Comparison of ENCODE assay signal across 23 mouse cellular contexts in the genomic region with DNA sequence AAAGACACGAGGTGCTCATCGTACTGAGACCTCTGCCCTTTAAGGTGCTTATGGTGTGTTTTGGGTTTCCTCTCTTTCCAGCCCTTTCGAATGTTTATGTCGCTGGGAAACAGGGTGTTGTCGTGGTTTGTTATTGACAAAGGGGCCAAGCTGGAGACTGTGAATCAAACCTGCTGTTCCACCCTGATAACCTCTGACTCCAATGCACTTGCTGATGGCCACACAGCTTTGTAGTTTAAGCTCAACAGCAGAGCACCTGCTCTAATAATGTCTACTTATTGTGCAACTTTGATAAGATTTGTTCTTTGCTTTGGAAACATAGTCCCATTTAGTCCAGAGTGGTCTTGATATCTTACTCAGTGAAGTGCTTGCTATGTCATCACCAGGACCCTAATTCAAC.
DNase-seq lines count a peak whose midpoint lies in the region; ATAC-seq and TF ChIP-seq lines count a peak whose summit lies in the region.
"Had no signal": no experiment of that assay in that cellular context is flagged by ENCODE, and none has a peak within 500 bp of the region (broad histone marks: within the 10 kb centered on the region; RNA-seq: fewer than 3 reads in every experiment).

No protein-coding gene starts in this region.

- TF ChIP-seq CTCF in liver, postnatal 0 days (IDR thresholded peaks at IDR 0.05; ENCODE audit: low read depth), result no peak
- TF ChIP-seq CTCF in stomach, postnatal 0 days (IDR thresholded peaks at IDR 0.05; ENCODE audit: low read depth), result no peak
- no peak for TF ChIP-seq CTCF in kidney, adult 2 months (conservative IDR thresholded peaks at IDR 0.05; ENCODE audit: insufficient read depth, insufficient read length, low read depth, low read length)

- no peak for TF ChIP-seq EP300 in liver, postnatal 0 days (IDR thresholded peaks at IDR 0.05; ENCODE audit: low read depth)
- no peak for TF ChIP-seq EP300 in stomach, postnatal 0 days (optimal IDR thresholded peaks at IDR 0.05)

- 24% methylated on average over 5 of the region's 5 CpGs for WGBS in liver, embryonic 13.5 days (ENCODE audit: insufficient replicate concordance)
- 30% methylated on average over 5 of the region's 5 CpGs for WGBS in liver, postnatal 0 days (ENCODE audit: insufficient replicate concordance)
- WGBS in stomach, postnatal 0 days, result 37% methylated on average over 5 of the region's 5 CpGs
- 83% methylated on average over 5 of the region's 5 CpGs for WGBS in kidney, adult 2 months

- H3K4me2 ChIP-seq in liver, embryonic 13.5 days, result no peak overlapping the region
- no peak overlapping the region for H3K4me2 ChIP-seq in liver, postnatal 0 days (ENCODE audit: low read depth, low read length)
- no peak overlapping the region for H3K4me2 ChIP-seq in stomach, postnatal 0 days (replicated peaks; ENCODE audit: low read depth)
- H3K4me2 ChIP-seq: heart, embryonic 13.5 days; hindbrain, embryonic 12.5 days; hindbrain, embryonic 15.5 days had no signal

- H3K9ac ChIP-seq in liver, embryonic 13.5 days, result no peak overlapping the region
- no peak overlapping the region for H3K9ac ChIP-seq in liver, postnatal 0 days (replicated peaks)
- no peak overlapping the region for H3K9ac ChIP-seq in stomach, postnatal 0 days (ENCODE audit: low read length)
- H3K9ac ChIP-seq: heart, embryonic 13.5 days; hindbrain, embryonic 12.5 days; hindbrain, embryonic 15.5 days had no signal

- no peak for TF ChIP-seq POLR2A in kidney, adult 2 months (IDR thresholded peaks at IDR 0.05; ENCODE audit: low read depth, low read length)

- no peaks in the 10 kb centered on the region for H3K36me3 ChIP-seq in liver, embryonic 13.5 days
- H3K36me3 ChIP-seq in liver, postnatal 0 days (replicated peaks; ENCODE audit: insufficient read depth, low read length), result no peaks in the 10 kb centered on the region
- H3K36me3 ChIP-seq in stomach, postnatal 0 days (ENCODE audit: control insufficient read depth, insufficient read depth, low read length), result no peaks in the 10 kb centered on the region
- H3K36me3 ChIP-seq in kidney, adult 2 months (ENCODE audit: control insufficient read depth, insufficient read depth, low read length), result no peaks in the 10 kb centered on the region
- H3K36me3 ChIP-seq: forebrain, embryonic 10.5 days; heart, embryonic 10.5 days; heart, embryonic 13.5 days; hindbrain, embryonic 12.5 days; hindbrain, embryonic 15.5 days had no signal

- peak; percentile 24 for DNase-seq in heart, adult 11 months
- no peak for DNase-seq in heart, postnatal 36 days
- no peak for DNase-seq in liver, embryonic 13.5 days
- DNase-seq in liver, postnatal 0 days, result no peak
- no peak for DNase-seq in stomach, postnatal 0 days (ENCODE audit: low spot score)
- DNase-seq in neural tube, embryonic 10.5 days (ENCODE audit: extremely low spot score, low spot score), result no peak
- DNase-seq in kidney, adult 2 months, result no peak
- DNase-seq: adrenal gland, adult 8-10 months; adrenal gland, postnatal 25 days; cerebellum, adult 11-12 months; cerebellum, adult 8-10 months; cerebellum, postnatal 10 days; cerebellum, postnatal 36 days; gastrocnemius, postnatal 25 days; heart, adult 2 months; heart, postnatal 14 days had no signal

- H3K27ac ChIP-seq in liver, embryonic 13.5 days, result no peak overlapping the region
- H3K27ac ChIP-seq in liver, postnatal 0 days (ENCODE audit: low read depth), result no peak overlapping the region
- H3K27ac ChIP-seq in stomach, postnatal 0 days (replicated peaks), result no peak overlapping the region
- H3K27ac ChIP-seq in kidney, adult 2 months (ENCODE audit: insufficient read depth, low read depth, low read length), result no peak overlapping the region
- H3K27ac ChIP-seq: forebrain, embryonic 10.5 days; heart, adult 2 months; heart, embryonic 10.5 days; heart, embryonic 13.5 days; hindbrain, embryonic 12.5 days; hindbrain, embryonic 15.5 days had no signal

- peak; percentile 34; the same call in 1 of the 2 replicates for ATAC-seq in liver, embryonic 13.5 days (ENCODE audit: low read depth)
- no peak for ATAC-seq in liver, postnatal 0 days
- peak; percentile 74 for ATAC-seq in stomach, postnatal 0 days (ENCODE audit: low FRiP score, low TSS enrichment)
- ATAC-seq: activated CD4-positive, CD25-positive, alpha-beta regulatory T cell, adult 4 months; forebrain, embryonic 14.5 days had no signal

- H3K4me3 ChIP-seq in liver, embryonic 13.5 days (replicated peaks), result no peak overlapping the region
- no peak overlapping the region for H3K4me3 ChIP-seq in liver, postnatal 0 days (ENCODE audit: low read depth, low read length)
- no peak overlapping the region for H3K4me3 ChIP-seq in stomach, postnatal 0 days (ENCODE audit: low read depth, low read length)
- no peak overlapping the region for H3K4me3 ChIP-seq in kidney, adult 2 months (ENCODE audit: insufficient read depth, low read depth, low read length)
- H3K4me3 ChIP-seq: forebrain, embryonic 10.5 days; heart, adult 2 months; heart, embryonic 10.5 days; heart, embryonic 13.5 days; hindbrain, embryonic 12.5 days; hindbrain, embryonic 15.5 days had no signal

- peaks cover 5% of the 10 kb centered on the region; the same call in 1 of the 2 replicates for H3K4me1 ChIP-seq in liver, embryonic 13.5 days (replicated peaks)
- H3K4me1 ChIP-seq in liver, postnatal 0 days (ENCODE audit: insufficient read depth), result no peaks in the 10 kb centered on the region
- H3K4me1 ChIP-seq in stomach, postnatal 0 days (replicated peaks; ENCODE audit: control insufficient read depth, insufficient read depth), result no peaks in the 10 kb centered on the region
- H3K4me1 ChIP-seq in kidney, adult 2 months (ENCODE audit: control insufficient read depth, insufficient read depth, low read length), result no peaks in the 10 kb centered on the region; the same call in 1 of the 2 replicates
- H3K4me1 ChIP-seq: forebrain, embryonic 10.5 days; heart, embryonic 10.5 days; heart, embryonic 13.5 days; hindbrain, embryonic 12.5 days; hindbrain, embryonic 15.5 days had no signal

- intact Hi-C loops in heart, postnatal 36 days (cut with DNase I), result no loop called here

- no peaks in the 10 kb centered on the region for H3K9me3 ChIP-seq in liver, embryonic 13.5 days (replicated peaks)
- H3K9me3 ChIP-seq in liver, postnatal 0 days (ENCODE audit: low read length), result no peaks in the 10 kb centered on the region
- no peaks in the 10 kb centered on the region for H3K9me3 ChIP-seq in stomach, postnatal 0 days (ENCODE audit: control insufficient read depth, low read length)
- H3K9me3 ChIP-seq: forebrain, embryonic 10.5 days; heart, embryonic 10.5 days; heart, embryonic 13.5 days; hindbrain, embryonic 12.5 days; hindbrain, embryonic 15.5 days had no signal

- 0 out of 2 replicates have a peak, but pooled peaks cover 9% of the 10 kb centered on the region for H3K27me3 ChIP-seq in liver, embryonic 13.5 days
- no peaks in the 10 kb centered on the region for H3K27me3 ChIP-seq in liver, postnatal 0 days (ENCODE audit: insufficient read depth, low read length)
- H3K27me3 ChIP-seq in stomach, postnatal 0 days (ENCODE audit: control insufficient read depth, insufficient read depth, low read length), result no peaks in the 10 kb centered on the region
- H3K27me3 ChIP-seq in kidney, adult 2 months (replicated peaks; ENCODE audit: control insufficient read depth, insufficient read depth, low read length), result no peaks in the 10 kb centered on the region
- H3K27me3 ChIP-seq: heart, embryonic 13.5 days; hindbrain, embryonic 12.5 days; hindbrain, embryonic 15.5 days had no signal
